Mouse (Mus musculus): ENCODE data around the gene Fgfr2. TPM values are rescaled to one million over a fixed set of nuclear protein-coding genes. Genes with fewer than 3 reads are reported as not detected.
"Not testable (repeated sequence)": the region's sequence is repeated elsewhere in the genome, so short reads cannot be mapped to it uniquely, and the experiment has no call there.

Fgfr2 gene
- total RNA-seq, 1 experiment, result 37.5 TPM

GRCm38 (mm10) chr7:130141088-130141873, 2981.9 kb downstream of the Fgfr2 start:
- H3K4me1 ChIP-seq (ENCODE audit: control insufficient read depth in 2 of 2, insufficient read depth in 2 of 2, low read length in 2 of 2, poor library complexity in 1 of 2), result no peaks in the 10 kb centered on the region
- H3K9me3 ChIP-seq (ENCODE audit: control insufficient read depth, insufficient read depth, low read depth, low read length), result no peaks in the 10 kb centered on the region
- no peak overlapping the region for H3K9ac ChIP-seq (ENCODE audit: insufficient read depth, low read depth, low read length, poor library complexity, severe bottlenecking)
- H3K4me3 ChIP-seq (ENCODE audit: insufficient read depth in 1 of 2, low read depth in 1 of 2, low read length in 2 of 2, poor library complexity in 1 of 2, severe bottlenecking in 1 of 2), result no peak overlapping the region
- no peak for DNase-seq (ENCODE audit: low read depth, low spot score)
- H3K27ac ChIP-seq (ENCODE audit: insufficient read depth, low read depth, low read length, poor library complexity, severe bottlenecking), result no peak overlapping the region
- in situ Hi-C loops (cut with MboI; ENCODE audit: low sequenced_read_pairs in 2 of 2, unreplicated experiment in 2 of 2), result no loop called here
- H3K36me3 ChIP-seq (ENCODE audit: control insufficient read depth, insufficient read depth, low read length, poor library complexity, severe bottlenecking), result no peaks in the 10 kb centered on the region
- TF ChIP-seq ZNF384 (IDR thresholded peaks at IDR 0.05; ENCODE audit: low read depth, low read length) (no peak), CHD2 (IDR thresholded peaks at IDR 0.05; ENCODE audit: low read depth, low read length) (no peak), MAFK (IDR thresholded peaks at IDR 0.05; ENCODE audit: insufficient read depth, low read depth, low read length) (no peak), ZC3H11A (IDR thresholded peaks at IDR 0.05; ENCODE audit: borderline replicate concordance, low read depth, low read length) (no peak), HCFC1 (IDR thresholded peaks at IDR 0.05; ENCODE audit: borderline replicate concordance, insufficient read depth, low read length) (no peak)

DNA sequence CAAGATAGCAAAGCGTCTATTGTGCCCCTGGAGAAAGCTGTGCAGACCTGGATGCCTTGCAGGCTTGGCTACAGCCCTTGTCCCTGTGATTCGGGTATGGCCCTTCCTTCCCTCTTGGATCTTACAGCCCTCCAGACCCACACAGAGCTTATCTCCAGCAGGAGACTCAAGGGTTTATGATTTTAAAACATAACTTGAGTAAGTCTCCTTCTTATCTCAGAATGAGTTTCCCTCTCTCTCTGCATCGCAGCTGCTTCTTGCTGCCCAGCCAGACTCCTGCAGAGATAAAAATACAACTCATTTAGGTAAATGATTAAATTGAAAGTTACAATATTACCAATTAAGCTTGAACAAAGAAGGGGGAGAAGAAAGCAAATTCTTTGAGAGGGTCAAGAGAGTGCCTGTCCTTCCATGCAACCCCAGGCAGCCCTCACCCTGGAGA, 2988.2 kb downstream of the Fgfr2 start:
- TF ChIP-seq MAFK (IDR thresholded peaks at IDR 0.05; ENCODE audit: insufficient read depth, low read depth, low read length), result no peak
- H3K4me3 ChIP-seq (ENCODE audit: insufficient read depth in 1 of 2, low read depth in 1 of 2, low read length in 2 of 2, poor library complexity in 1 of 2, severe bottlenecking in 1 of 2), result no peak overlapping the region
- H3K27ac ChIP-seq (ENCODE audit: insufficient read depth, low read depth, low read length, poor library complexity, severe bottlenecking), result no peak overlapping the region
- H3K9ac ChIP-seq (ENCODE audit: insufficient read depth, low read depth, low read length, poor library complexity, severe bottlenecking), result no peak overlapping the region
- no peak for DNase-seq (ENCODE audit: low read depth, low spot score)
- in situ Hi-C loops (cut with MboI; ENCODE audit: low sequenced_read_pairs in 2 of 2, unreplicated experiment in 2 of 2), result no loop called here
- no peaks in the 10 kb centered on the region for H3K36me3 ChIP-seq (ENCODE audit: control insufficient read depth, insufficient read depth, low read length, poor library complexity, severe bottlenecking)
- no peaks in the 10 kb centered on the region for H3K4me1 ChIP-seq (ENCODE audit: control insufficient read depth in 2 of 2, insufficient read depth in 2 of 2, low read length in 2 of 2, poor library complexity in 1 of 2)
- no peaks in the 10 kb centered on the region for H3K9me3 ChIP-seq (ENCODE audit: control insufficient read depth, insufficient read depth, low read depth, low read length)

DNA sequence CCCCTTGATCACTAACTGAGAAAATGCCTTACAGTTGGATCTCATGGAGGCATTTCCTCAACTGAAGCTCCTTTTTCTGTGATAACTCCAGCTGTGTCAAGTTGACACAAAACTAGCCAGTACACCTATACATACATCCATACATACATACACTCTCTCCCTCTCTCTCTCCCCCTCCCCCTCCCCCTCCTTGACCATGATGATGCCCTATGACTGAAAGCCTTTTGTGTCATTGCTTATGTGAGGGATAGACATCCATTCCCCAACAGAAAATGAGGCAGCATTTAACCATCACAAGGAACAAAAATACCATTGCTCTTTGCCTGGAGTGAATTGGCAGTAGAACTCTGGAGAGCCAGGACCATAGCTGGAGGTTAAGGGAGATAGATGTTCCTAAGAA, 2988.7 kb downstream of the Fgfr2 start:
- H3K9me3 ChIP-seq (ENCODE audit: control insufficient read depth, insufficient read depth, low read depth, low read length); H3K4me1 ChIP-seq (ENCODE audit: control insufficient read depth in 2 of 2, insufficient read depth in 2 of 2, low read length in 2 of 2, poor library complexity in 1 of 2); H3K36me3 ChIP-seq (ENCODE audit: control insufficient read depth, insufficient read depth, low read length, poor library complexity, severe bottlenecking); in situ Hi-C loops (cut with MboI; ENCODE audit: low sequenced_read_pairs in 2 of 2, unreplicated experiment in 2 of 2); H3K9ac ChIP-seq (ENCODE audit: insufficient read depth, low read depth, low read length, poor library complexity, severe bottlenecking); H3K27ac ChIP-seq (ENCODE audit: insufficient read depth, low read depth, low read length, poor library complexity, severe bottlenecking); H3K4me3 ChIP-seq (ENCODE audit: insufficient read depth in 1 of 2, low read depth in 1 of 2, low read length in 2 of 2, poor library complexity in 1 of 2, severe bottlenecking in 1 of 2); DNase-seq (ENCODE audit: low read depth, low spot score): not testable (repeated sequence)

DNA sequence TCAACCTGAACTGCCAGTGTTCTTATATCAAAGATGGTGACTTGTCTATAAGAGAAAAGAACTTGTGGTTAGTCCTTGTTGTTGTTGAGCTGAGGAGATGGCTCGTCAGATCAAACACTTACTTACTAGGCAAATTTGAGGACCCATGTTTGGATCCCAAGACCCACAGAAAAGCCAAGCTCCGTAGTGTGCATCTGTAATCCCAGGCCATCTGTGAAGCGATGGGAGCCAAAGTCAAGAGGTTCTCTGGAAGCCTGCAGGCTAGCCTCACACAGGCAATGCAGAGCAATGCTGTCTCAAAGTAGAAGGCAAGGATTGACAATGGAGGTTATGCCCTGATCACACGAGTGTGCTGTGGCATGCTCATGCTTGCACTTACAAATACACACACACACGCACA, 2992.9 kb downstream of the Fgfr2 start:
- in situ Hi-C loops (cut with MboI; ENCODE audit: low sequenced_read_pairs in 2 of 2, unreplicated experiment in 2 of 2), result no loop called here
- Histone ChIP-seq H3K4me3 (ENCODE audit: insufficient read depth in 1 of 2, low read depth in 1 of 2, low read length in 2 of 2, poor library complexity in 1 of 2, severe bottlenecking in 1 of 2) (no peak overlapping the region), H3K27ac (ENCODE audit: insufficient read depth, low read depth, low read length, poor library complexity, severe bottlenecking) (no peak overlapping the region), H3K9me3 (ENCODE audit: control insufficient read depth, insufficient read depth, low read depth, low read length) (no peaks in the 10 kb centered on the region), H3K36me3 (ENCODE audit: control insufficient read depth, insufficient read depth, low read length, poor library complexity, severe bottlenecking) (no peaks in the 10 kb centered on the region), H3K4me1 (ENCODE audit: control insufficient read depth in 2 of 2, insufficient read depth in 2 of 2, low read length in 2 of 2, poor library complexity in 1 of 2) (no peaks in the 10 kb centered on the region), H3K9ac (ENCODE audit: insufficient read depth, low read depth, low read length, poor library complexity, severe bottlenecking) (no peak overlapping the region)
- no peak for DNase-seq (ENCODE audit: low read depth, low spot score)
- TF ChIP-seq CHD2 (IDR thresholded peaks at IDR 0.05; ENCODE audit: low read depth, low read length), result no peak
- TF ChIP-seq MAFK (IDR thresholded peaks at IDR 0.05; ENCODE audit: insufficient read depth, low read depth, low read length), result no peak
- no peak for TF ChIP-seq ZC3H11A (IDR thresholded peaks at IDR 0.05; ENCODE audit: borderline replicate concordance, low read depth, low read length)
- TF ChIP-seq ZNF384 (IDR thresholded peaks at IDR 0.05; ENCODE audit: low read depth, low read length), result no peak
- TF ChIP-seq HCFC1 (IDR thresholded peaks at IDR 0.05; ENCODE audit: borderline replicate concordance, insufficient read depth, low read length), result no peak

GRCm38 (mm10) chr7:130129359-130129960, 2993.7 kb downstream of the Fgfr2 start:
- Histone ChIP-seq H3K36me3 (ENCODE audit: control insufficient read depth, insufficient read depth, low read length, poor library complexity, severe bottlenecking) (no peaks in the 10 kb centered on the region), H3K9ac (ENCODE audit: insufficient read depth, low read depth, low read length, poor library complexity, severe bottlenecking) (no peak overlapping the region), H3K9me3 (ENCODE audit: control insufficient read depth, insufficient read depth, low read depth, low read length) (no peaks in the 10 kb centered on the region), H3K27ac (ENCODE audit: insufficient read depth, low read depth, low read length, poor library complexity, severe bottlenecking) (no peak overlapping the region), H3K4me3 (ENCODE audit: insufficient read depth in 1 of 2, low read depth in 1 of 2, low read length in 2 of 2, poor library complexity in 1 of 2, severe bottlenecking in 1 of 2) (no peak overlapping the region), H3K4me1 (ENCODE audit: control insufficient read depth in 2 of 2, insufficient read depth in 2 of 2, low read length in 2 of 2, poor library complexity in 1 of 2) (no peaks in the 10 kb centered on the region)
- TF ChIP-seq MAFK (IDR thresholded peaks at IDR 0.05; ENCODE audit: insufficient read depth, low read depth, low read length) (no peak), CHD2 (IDR thresholded peaks at IDR 0.05; ENCODE audit: low read depth, low read length) (no peak), ZC3H11A (IDR thresholded peaks at IDR 0.05; ENCODE audit: borderline replicate concordance, low read depth, low read length) (no peak), HCFC1 (IDR thresholded peaks at IDR 0.05; ENCODE audit: borderline replicate concordance, insufficient read depth, low read length) (no peak), ZNF384 (IDR thresholded peaks at IDR 0.05; ENCODE audit: low read depth, low read length) (no peak)
- in situ Hi-C loops (cut with MboI; ENCODE audit: low sequenced_read_pairs in 2 of 2, unreplicated experiment in 2 of 2), result no loop called here
- DNase-seq (ENCODE audit: low read depth, low spot score), result no peak
